Mouse (Mus musculus) E14TG2a.4 (cell line): ENCODE data around the gene Plcl1.

Experiments used
- CTCF ChIP-seq: conservative IDR thresholded peaks from 2 replicates; pipeline ENCODE4 v1.5.1; 2014; ENCODE audit warnings: low read length
- NANOG ChIP-seq: IDR thresholded peaks from 2 replicates; pipeline ENCODE4 v1.6.1; 2014; ENCODE audit warnings: borderline replicate concordance, low read length, mixed read lengths
- POU5F1 ChIP-seq: IDR thresholded peaks from 2 replicates; pipeline ENCODE4 v1.6.1; 2014; ENCODE audit warnings: low read length, borderline replicate concordance

GRCm38 (mm10) chr1:55700726-55701125 lies 295.0 kb downstream of the Plcl1 start:
- no peak for TF ChIP-seq CTCF
- TF ChIP-seq POU5F1, result no peak
- no peak for TF ChIP-seq NANOG
